Mouse (Mus musculus): Measurements from ENCODE around the gene Olfr728.

The Olfr728 gene

DNA sequence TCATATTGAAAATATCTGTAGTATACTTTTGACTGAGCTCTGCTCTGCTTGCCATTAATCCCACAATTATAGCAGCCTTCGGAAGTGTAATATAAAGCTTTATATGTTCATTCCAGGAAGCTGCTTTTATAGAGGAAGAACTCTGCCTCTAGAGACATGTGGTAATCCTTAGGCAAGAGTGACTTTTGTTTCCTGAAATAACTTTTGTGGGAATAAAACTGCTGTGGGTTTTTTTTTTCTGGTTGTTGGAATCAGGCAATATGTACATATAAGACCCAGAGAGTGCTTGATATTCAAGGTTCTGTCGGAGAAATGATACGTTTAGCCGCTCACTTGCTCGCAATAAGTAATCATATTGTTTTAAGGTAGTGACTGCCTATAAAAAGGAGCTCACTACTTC, at the start of gene Olfr728:
Gene Olfr728 (minus strand): TSS at position 101 of the 400 bp plus-strand sequence.
- no peak for DNase-seq (ENCODE audit: low spot score in 2 of 2)

DNA sequence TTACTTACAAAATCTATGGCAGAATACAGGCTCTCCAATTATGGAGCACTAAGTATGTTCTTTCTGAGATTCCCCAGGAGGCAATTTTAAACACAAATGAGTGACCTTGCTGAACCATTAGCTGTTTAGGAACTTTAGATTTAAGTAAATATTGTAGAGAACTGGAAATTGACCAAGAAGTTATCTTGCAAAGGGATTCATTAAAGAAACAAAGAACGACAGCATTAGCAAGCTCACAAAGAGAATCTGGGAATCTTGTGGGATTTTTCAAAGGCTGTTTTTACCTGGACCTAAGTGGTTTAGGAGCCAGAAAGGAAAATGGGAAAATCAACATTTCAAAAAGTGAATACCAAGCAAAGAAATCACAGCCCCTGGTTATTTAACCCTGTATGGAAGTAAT, 45.6 kb upstream of the Olfr728 start, which contains the start of gene Olfr730:
Gene Olfr730 (minus strand): TSS at position 101 of the 400 bp plus-strand sequence.
- DNase-seq (ENCODE audit: low spot score in 2 of 2): no peak

DNA sequence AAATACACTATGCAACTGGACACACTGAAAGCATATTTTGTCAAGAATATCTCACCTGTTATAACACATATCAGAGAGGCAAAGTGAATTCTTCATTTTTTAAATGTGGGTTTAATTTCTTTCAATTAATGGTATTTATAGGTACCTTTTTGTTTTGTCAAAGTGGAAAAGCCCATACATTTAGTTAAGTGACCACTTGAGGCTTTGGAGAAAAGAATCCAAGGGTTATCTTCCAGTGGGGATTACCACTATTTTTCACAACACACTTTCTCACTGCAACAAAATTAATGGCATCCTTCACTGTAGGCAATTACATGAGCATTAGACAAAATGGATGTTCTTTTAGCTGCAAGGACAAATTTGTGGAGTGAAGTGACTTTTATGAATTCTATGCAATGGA, 10.3 kb upstream of the Olfr728 start, which contains the start of gene Olfr729:
Gene Olfr729 (minus strand): TSS at position 101 of the 400 bp plus-strand sequence.
- DNase-seq (ENCODE audit: low spot score in 2 of 2): no peak

DNA sequence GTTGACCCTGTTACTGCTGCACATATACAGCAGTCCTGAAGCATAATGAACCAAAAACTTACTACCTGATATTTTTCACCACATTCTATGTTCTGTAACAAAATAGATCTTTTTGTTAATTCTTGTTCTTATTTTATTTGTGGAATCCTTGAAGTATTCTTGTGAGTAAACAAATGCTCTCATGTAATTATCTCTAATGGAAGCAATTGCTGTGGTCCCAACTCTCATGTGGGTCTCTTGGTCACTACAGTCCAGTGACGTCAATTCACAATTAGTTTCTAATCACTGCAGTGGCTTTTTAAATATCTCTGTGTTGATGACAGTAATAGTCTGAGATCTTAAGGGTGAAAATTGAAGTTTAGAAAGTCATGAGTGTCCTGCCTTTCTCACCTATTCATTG, 19.6 kb downstream of the Olfr728 start, which contains the start of gene Olfr727:
Gene Olfr727 (plus strand): TSS at position 301 of the 400 bp plus-strand sequence.
- no peak for DNase-seq (ENCODE audit: low spot score in 2 of 2)

DNA sequence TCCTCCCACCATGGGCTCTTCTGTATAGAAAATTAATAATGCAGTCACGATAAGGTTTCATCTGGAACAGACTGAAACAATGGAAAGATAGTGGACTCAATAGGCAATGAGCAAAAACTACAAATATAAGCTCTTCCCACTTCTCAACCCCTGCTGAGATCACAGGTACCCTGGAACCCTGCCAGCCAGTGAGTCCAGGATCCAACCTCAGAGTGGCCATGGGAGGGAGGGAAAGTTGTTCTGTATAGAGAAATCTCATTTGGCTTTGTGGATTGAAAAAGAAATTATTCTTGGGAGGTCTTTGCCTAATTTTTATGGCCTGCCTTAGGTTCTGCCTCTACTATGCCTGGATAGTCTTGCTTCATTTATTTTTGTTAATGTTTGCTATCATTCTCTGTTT, 51.6 kb downstream of the Olfr728 start, which contains the start of gene Olfr726:
Gene Olfr726 (minus strand): TSS at position 101 of the 400 bp plus-strand sequence.
- DNase-seq (ENCODE audit: low spot score in 2 of 2): no peak
